Mouse (Mus musculus) olfactory bulb, adult 2 months (tissue): ENCODE results near the gene Snx6. TPM values are rescaled to one million over a fixed set of nuclear protein-coding genes. Genes with fewer than 3 reads are reported as not detected.

Experiments
- H3K27ac ChIP-seq: fragments of 200-500 bp; 2 replicates; pipeline ENCODE4 v1.5.1; 2012; ENCODE audit warnings: low read depth, low read length; ENCODE audit not compliant: insufficient read depth
- H3K4me1 ChIP-seq: fragments of 200-500 bp; 2 replicates; pipeline ENCODE4 v1.6.1; 2012; ENCODE audit warnings: low read length; ENCODE audit not compliant: control insufficient read depth, insufficient read depth
- H3K4me3 ChIP-seq: fragments of 200-500 bp; 2 replicates; pipeline ENCODE4 v1.5.1; 2012; ENCODE audit warnings: mild to moderate bottlenecking, low read depth, low read length, moderate library complexity; ENCODE audit not compliant: insufficient read depth
- CTCF ChIP-seq: fragments of 200-500 bp; IDR thresholded peaks from 2 replicates; pipeline ENCODE4 v1.5.1; 2012; ENCODE audit warnings: low read depth, mild to moderate bottlenecking, low read length, moderate library complexity; ENCODE audit not compliant: insufficient read depth
- POLR2A ChIP-seq: fragments of 200-500 bp; IDR thresholded peaks from 2 replicates; pipeline ENCODE4 v1.6.1; 2012; ENCODE audit warnings: mild to moderate bottlenecking, low read depth, low read length, moderate library complexity; ENCODE audit not compliant: insufficient read depth
- WGBS: fragments of 180-500 bp; shearing (Covaris S2); methylation state at CpG from one replicate; pipeline ENCODE4 v1.1.7; 2018; 5-methylcytosine and 5-hydroxymethylcytosine counted together
- polyA plus RNA-seq: library from polyadenylated mRNA; stranded (reverse); fragments of >200 nt; gene quantifications from 2 replicates; pipeline ENCODE4 v1.2.4, GENCODE M21; 2012; ENCODE audit warnings: low replicate concordance; ENCODE audit not compliant: missing spikeins, insufficient read depth, insufficient read length

Snx6 gene
- polyA plus RNA-seq, 1 experiment = not detected

DNA sequence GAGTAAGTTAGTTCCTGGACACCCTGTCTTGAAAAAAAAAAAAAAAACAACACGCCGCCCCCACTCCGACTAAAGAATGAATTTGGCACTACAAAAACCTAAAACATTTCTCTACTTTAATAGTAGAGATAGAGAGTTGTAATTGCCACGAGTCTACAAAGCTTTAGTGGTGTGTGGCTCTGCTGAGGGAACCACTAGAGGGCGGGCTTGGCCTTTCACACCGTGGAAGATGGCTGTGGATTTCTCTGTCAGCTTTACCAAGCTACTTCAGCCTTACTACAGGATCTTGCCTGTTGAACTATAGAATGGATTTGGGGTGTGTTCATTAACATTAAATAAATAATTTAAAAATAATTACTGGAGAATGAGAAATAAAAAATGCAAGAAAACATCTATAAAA is 35.1 kb upstream of the Snx6 start:
- WGBS = 9% methylated on average over 6 of the region's 6 CpGs
- Histone ChIP-seq H3K27ac (no peak overlapping the region), H3K4me1 (peaks cover 3% of the 10 kb centered on the region), H3K4me3 (no peak overlapping the region)
- TF ChIP-seq POLR2A (no peak), CTCF (peak; percentile 49)

DNA sequence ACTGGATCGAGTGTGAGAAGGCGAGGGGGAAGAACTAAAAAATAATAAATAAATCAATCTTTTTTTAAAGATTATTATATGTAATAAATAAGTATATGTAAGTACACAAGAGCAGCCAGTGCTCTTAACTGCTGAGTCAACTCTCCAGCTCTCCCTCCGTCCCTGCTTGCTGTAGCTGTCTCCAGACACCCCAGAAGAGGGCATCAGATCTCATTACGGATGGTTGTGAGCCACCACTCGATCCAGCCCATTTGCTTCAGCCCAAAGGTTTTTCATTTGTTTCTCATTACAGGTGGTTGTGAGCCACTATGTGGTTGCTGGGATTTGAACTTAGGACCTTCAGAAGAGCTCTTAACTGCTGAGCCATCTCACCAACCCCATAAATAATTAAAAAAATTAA is 34.4 kb upstream of the Snx6 start:
- Histone ChIP-seq H3K27ac (no peak overlapping the region), H3K4me3 (no peak overlapping the region), H3K4me1 (peaks cover 3% of the 10 kb centered on the region)
- 47% methylated on average over 5 of the region's 5 CpGs for WGBS
- no peak for TF ChIP-seq CTCF

DNA sequence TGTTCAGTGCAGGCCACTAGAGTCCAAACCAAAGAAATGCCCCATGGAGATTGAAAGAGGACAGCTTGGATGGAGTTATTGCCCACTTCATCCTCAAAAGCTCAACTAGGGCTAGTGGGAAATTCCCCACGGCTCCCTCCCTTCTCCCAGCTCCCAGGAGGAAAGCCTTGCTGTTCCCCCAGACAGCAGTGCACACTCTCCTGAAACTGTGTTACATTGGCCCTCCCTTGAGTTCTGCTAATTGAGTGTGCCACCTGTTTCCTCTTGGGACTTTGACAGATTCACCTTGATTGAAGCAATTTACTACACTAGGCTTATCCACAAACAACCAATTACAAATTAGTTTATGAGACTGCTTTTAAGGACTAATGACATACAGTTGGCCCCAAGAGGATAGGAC is 32.5 kb upstream of the Snx6 start:
- 81% methylated on average over 1 of the region's 1 CpGs for WGBS
- no peak for TF ChIP-seq POLR2A
- no peak for TF ChIP-seq CTCF
- no peaks in the 10 kb centered on the region for H3K4me1 ChIP-seq
- H3K4me3 ChIP-seq = no peak overlapping the region
- H3K27ac ChIP-seq = no peak overlapping the region

DNA sequence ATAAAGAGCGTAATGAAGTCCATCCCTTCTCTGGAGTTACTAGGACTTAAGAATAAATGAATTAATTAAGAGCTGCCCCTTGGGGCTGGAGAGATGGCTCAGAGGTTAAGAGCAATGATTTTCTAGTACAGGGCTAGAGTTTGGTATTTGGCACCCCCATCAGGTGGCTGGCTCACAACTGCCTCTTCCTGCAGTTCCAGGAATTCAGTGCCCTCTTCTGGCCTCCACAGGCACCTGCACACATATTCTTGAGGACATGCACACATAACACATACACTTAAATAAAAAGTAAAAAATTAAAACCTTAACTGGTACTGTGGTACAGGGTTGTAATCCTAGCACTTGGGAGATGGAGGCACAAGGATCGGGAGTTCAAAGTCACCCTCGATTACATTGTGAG is 29.7 kb upstream of the Snx6 start:
- no peak for TF ChIP-seq CTCF
- TF ChIP-seq POLR2A = no peak
- no peak overlapping the region for H3K27ac ChIP-seq
- 97% methylated on average over 3 of the region's 3 CpGs for WGBS
- H3K4me3 ChIP-seq = no peak overlapping the region
- no peaks in the 10 kb centered on the region for H3K4me1 ChIP-seq

DNA sequence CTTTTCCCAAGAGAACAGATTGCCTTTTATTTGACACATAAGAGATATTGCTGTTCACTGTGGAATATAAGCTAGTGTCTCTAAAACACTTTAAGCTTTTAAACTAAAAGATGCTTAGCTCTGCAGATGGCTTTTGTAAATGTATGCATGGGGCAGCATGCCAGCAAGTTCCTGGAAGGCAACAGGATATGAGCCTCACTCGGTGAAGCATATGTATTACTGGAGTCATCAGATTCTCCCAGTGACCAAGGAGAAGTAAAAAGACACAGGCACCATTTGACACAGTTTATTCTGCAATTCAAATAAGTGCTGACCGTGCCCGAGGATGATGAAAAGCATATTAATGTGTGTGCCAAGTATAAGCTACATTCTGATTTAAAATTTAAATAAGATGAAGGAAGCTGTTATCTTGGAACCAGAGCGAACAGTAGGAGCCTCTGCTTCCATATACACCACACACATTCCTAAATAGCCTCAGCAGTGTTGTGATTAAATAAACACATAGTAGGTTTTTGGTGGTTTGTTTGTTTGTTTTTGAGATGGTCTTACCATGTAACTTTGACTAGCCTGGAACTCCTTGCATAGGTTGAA is 27.4 kb upstream of the Snx6 start:
- no peaks in the 10 kb centered on the region for H3K4me1 ChIP-seq
- no peak overlapping the region for H3K4me3 ChIP-seq
- H3K27ac ChIP-seq = no peak overlapping the region
- 40% methylated on average over 4 of the region's 4 CpGs for WGBS
- TF ChIP-seq CTCF (no peak), POLR2A (no peak)

DNA sequence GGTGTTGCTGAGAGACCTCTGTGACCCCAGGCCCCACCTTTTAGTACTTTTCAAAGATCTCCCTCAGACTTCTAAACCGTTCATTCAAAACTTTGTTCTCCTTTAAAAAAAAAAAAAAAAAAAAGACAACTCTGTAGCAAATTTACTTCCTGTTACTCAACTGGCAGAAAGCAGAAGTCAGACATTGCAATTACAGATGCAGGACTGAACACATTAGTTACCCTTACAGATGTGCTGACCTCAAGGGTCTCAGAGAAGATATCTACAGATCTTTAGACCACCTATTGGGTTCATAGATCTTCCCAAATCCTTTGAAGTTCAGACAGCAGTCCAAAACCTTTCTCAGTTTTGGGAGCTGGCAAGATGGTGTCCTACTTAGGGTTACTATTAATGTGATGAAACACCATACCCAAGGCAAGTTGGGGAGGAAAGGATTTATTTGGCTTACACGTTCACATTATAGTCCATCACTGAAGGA is 25.2 kb upstream of the Snx6 start:
- TF ChIP-seq CTCF (no peak), POLR2A (no peak)

DNA sequence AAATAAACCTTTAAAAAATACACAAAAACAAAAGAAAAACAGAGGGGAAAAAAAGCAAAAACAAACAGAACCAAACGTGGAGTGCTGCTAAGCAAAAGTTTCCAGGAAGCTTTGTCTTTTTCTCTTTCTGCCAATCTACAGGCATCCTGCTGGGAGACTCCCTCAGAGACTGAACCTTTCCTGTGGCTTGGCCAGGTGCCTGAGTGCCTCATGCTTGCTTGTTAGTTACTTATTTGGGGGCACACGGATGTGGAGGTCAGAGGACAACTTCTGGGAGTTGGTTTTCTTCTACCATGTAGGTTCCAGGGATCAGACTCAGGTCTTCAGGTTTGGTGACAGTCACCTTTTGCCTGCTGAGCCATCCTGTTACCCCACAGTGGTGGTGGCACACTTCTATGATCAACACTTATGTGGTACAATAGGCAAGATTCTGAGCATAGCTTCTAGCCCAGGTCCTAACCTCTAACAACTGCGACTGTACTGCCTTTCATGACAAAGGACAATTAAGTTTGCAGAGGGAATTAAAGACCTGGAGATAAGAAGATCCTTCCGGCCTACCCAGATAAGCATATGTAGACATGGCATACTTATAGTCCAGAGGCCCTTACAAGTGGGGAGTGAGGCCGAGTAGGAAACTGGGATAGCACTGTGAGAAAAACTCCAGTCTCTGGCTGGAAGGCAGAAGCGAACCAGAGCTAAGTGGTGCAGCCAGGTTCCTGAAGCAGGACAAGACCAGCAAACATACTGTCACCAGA is 23.9 kb upstream of the Snx6 start:
- 78% methylated on average over 6 of the region's 6 CpGs for WGBS
- no peak overlapping the region for H3K27ac ChIP-seq
- no peak for TF ChIP-seq POLR2A
- no peak overlapping the region for H3K4me3 ChIP-seq
- no peaks in the 10 kb centered on the region for H3K4me1 ChIP-seq

More for the DNA sequence above, 25.2 kb upstream of the Snx6 start:
- 70% methylated on average over 2 of the region's 2 CpGs for WGBS
- H3K4me3 ChIP-seq = no peak overlapping the region
- no peaks in the 10 kb centered on the region for H3K4me1 ChIP-seq
- no peak overlapping the region for H3K27ac ChIP-seq

DNA sequence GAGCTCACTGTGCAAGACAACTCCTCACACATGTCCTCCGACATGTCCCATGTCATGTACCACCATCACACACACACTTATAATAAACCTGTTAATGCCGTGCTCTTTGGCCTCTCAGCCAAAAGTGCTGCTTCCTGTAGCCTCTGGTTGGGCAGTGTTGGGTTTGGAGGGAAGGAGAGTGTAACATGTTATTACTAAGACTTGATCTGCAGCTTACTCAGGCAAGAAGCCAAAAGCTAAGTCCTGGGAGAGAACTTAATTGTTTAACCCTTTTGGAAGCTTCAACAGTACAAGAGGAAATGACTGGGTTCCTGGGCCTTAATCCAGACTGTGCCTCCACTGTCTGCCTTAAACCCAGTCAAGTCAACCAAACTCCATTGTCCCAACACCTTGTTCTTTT is 14.6 kb upstream of the Snx6 start:
- Histone ChIP-seq H3K27ac (no peak overlapping the region), H3K4me1 (no peaks in the 10 kb centered on the region), H3K4me3 (no peak overlapping the region)
- TF ChIP-seq CTCF = no peak
- whole genome bisulfite sequencing = 59% methylated on average over 2 of the region's 2 CpGs

DNA sequence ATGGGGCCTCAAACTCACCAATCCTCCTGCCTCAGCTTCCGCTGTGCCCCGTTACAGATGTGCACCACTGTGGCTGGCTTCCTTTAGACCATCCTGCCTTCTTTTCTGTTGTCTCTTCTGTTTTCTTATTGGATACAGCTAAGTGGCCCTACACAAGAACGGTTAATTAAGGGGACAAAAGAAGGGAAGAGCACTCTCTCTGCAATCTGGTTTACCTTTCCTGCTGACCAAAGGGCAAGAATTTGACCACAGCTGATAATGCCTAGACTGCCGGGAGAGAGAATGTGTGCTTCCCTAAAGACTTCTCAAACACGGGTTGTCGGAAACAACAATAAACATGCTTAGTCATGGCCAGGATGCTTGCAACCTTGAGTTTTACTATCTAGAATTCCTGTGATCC is 12.0 kb upstream of the Snx6 start:
- H3K4me1 ChIP-seq = no peaks in the 10 kb centered on the region
- TF ChIP-seq POLR2A (no peak), CTCF (no peak)
- no peak overlapping the region for H3K4me3 ChIP-seq
- 69% methylated on average over 6 of the region's 6 CpGs for WGBS
- H3K27ac ChIP-seq = no peak overlapping the region

DNA sequence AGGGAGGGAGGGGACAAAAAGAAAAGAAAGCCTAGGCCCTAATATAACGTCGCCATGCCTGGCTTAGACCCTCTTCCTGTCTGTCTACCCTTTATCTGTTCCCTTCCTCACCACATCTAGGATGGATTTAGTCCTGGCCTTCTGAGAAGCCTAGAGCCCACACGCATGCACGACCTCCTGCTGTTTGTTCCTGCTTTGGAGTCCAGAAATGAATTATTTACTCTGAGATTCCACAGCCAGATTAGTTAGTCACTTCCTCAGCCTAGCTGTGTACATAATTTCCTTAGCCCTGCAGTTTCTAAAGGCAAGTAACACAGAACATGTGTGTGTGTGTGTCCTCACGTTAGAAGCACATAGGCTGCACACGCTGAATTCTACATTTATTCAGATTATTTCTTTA is 10.6 kb upstream of the Snx6 start:
- Histone ChIP-seq H3K4me3 (no peak overlapping the region), H3K4me1 (no peaks in the 10 kb centered on the region), H3K27ac (no peak overlapping the region)
- 66% methylated on average over 6 of the region's 6 CpGs for WGBS
- TF ChIP-seq POLR2A (no peak), CTCF (no peak)
